Mouse (Mus musculus) liver, adult (tissue): Measurements from ENCODE around the gene Caly.

ENCODE experiments used
- GATA4 ChIP-seq: IDR thresholded peaks from 2 replicates; pipeline ENCODE4 v1.6.1; 2014; ENCODE audit warnings: mild to moderate bottlenecking, low read length; ENCODE audit not compliant: insufficient replicate concordance

Caly gene

GRCm38 (mm10) chr7:140101498-140101897, 19.1 kb upstream of the Caly start:
- TF ChIP-seq GATA4: no peak

- TF ChIP-seq GATA4: no peak
These were observed 16.1 kb upstream of the Caly start for GRCm38 (mm10) chr7:140098466-140098865.

- TF ChIP-seq GATA4: no peak
These were observed 13.7 kb upstream of the Caly start for GRCm38 (mm10) chr7:140096055-140096454.

- no peak for TF ChIP-seq GATA4
These were observed 13.2 kb upstream of the Caly start for GRCm38 (mm10) chr7:140095556-140095955.

GRCm38 (mm10) chr7:140094954-140095353, 12.6 kb upstream of the Caly start:
- TF ChIP-seq GATA4: no peak

- TF ChIP-seq GATA4: no peak
These were observed 10.7 kb upstream of the Caly start, which contains the start of gene Prap1 for GRCm38 (mm10) chr7:140092924-140093528. Prap1 (plus strand) TSS chr7:140093395.

GRCm38 (mm10) chr7:140090601-140091000, 8.3 kb upstream of the Caly start:
- no peak for TF ChIP-seq GATA4

- no peak for TF ChIP-seq GATA4
These were observed 723 bp downstream of the Caly start for GRCm38 (mm10) chr7:140081408-140082241.

- no peak for TF ChIP-seq GATA4
These were observed 1.7 kb downstream of the Caly start for GRCm38 (mm10) chr7:140080503-140081156.

GRCm38 (mm10) chr7:140078711-140079110, 3.6 kb downstream of the Caly start:
- no peak for TF ChIP-seq GATA4

- no peak for TF ChIP-seq GATA4
These were observed 4.7 kb downstream of the Caly start for GRCm38 (mm10) chr7:140077698-140078097.

GRCm38 (mm10) chr7:140070042-140070711, 12.2 kb downstream of the Caly start:
- no peak for TF ChIP-seq GATA4

- TF ChIP-seq GATA4: no peak
These were observed 15.0 kb downstream of the Caly start for GRCm38 (mm10) chr7:140067397-140067796.

GRCm38 (mm10) chr7:140063092-140063491, 19.3 kb downstream of the Caly start:
- no peak for TF ChIP-seq GATA4

GRCm38 (mm10) chr7:140062307-140062706, 20.0 kb downstream of the Caly start:
- TF ChIP-seq GATA4: no peak

- TF ChIP-seq GATA4: no peak
These were observed 20.6 kb downstream of the Caly start for GRCm38 (mm10) chr7:140061832-140062130.
